Mouse (Mus musculus) T-helper 17 cell (primary cell): ENCODE measurements around the gene Grip1.

Experiments
- in situ Hi-C, 2 experiments: fragments of 300-600 bp; cut with MboI, MseI; formaldehyde crosslinking; loops; 1 replicate in 1 of 2; 2 replicates in 1 of 2; pipeline ENCODE4 v1.15.1; 2025; ENCODE audit warnings: high pct_unique_total_duplicates in 2 of 2

Gene Grip1

DNA sequence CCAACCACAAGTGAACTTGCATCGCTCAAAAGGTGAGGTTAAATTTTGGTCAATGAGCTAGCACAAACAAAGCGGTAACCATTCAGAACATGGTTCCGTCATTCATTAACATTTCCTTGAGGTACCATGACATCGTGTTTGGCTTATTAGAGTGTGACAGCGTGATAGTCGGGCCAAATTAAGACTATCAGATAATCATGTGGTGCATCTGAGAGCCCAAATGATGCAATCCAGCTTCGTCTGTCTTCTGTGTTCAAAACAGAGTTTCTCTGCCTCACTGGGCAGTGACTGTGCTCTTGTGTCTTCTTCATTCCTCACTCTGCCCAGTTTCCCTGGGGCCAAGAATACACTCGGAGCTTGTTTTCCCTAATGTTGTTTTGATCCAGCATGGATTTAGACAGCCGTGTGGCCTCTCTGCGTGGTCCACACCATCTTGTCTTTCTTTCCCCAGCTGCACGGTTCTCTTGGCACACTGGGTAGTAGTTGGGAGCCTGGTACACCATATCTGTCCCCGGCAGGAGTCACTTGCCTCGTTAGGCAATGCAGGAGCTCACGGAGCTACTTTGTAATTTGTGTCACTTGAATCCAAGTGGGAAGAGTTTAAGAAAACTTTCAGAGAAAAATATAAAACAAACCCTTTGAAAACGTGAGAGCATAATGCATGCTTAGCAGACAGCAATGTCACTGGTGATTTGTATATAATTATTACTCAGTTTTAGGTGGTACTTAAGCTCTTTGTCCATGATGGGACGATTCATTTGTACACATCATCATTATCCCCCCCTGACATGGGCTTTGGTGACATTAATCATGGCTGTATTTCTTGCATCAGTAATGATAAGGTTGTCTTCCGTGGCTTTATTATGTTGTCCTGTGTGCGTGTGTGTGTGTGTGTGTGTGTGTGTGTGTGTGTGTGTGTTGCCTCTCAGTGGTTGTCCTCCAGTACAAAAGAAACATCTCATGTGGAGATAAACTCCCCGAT is 281.7 kb downstream of the Grip1 start:
- in situ Hi-C loops: no loop called here

GRCm38 (mm10) chr10:119739466-119739865 is 285.8 kb downstream of the Grip1 start:
- in situ Hi-C loops: no loop called here

DNA sequence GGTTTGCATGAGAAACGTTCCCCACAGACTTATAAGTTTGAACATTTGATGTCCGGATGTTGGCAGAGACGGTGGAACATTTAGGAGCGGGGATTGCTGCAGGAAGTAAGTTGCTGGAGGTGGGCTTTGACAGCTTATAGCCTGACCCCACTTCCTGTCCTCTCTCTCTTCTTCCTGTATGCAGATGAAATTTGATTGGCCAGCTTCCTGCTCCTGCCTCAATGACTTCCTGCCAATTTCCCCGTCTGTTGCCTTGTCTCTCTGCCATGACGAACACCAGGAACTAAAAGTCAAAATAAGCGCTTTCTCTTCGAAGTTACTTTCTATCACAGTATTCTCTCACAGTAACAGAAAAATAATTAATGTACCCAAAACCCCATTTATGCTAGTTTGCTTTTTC is 289.1 kb downstream of the Grip1 start:
- in situ Hi-C loops: no loop called here

DNA sequence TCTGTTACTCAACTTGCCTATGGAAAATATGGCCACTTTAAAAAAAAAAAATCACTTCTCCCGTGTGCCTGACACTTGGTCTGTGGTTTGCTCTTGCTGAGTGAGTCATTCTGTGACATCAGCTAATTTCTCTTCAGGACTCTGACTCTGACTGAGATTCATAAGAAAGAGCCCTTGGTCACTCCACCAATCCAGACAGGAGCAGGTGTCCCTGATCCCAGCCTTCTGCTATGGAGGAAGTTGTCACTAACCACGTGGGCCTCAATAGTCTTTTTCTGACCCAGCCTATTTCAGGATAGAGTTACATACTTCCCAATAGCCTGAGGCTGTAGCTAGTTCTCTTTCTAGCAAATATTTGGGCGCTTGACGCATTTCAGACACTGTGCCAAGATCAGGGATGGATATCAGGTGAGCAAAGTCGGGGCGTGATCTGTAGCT is 298.8 kb downstream of the Grip1 start:
- in situ Hi-C loops: no loop called here

GRCm38 (mm10) chr10:119756271-119756670 is 302.6 kb downstream of the Grip1 start:
- in situ Hi-C loops: no loop called here

DNA sequence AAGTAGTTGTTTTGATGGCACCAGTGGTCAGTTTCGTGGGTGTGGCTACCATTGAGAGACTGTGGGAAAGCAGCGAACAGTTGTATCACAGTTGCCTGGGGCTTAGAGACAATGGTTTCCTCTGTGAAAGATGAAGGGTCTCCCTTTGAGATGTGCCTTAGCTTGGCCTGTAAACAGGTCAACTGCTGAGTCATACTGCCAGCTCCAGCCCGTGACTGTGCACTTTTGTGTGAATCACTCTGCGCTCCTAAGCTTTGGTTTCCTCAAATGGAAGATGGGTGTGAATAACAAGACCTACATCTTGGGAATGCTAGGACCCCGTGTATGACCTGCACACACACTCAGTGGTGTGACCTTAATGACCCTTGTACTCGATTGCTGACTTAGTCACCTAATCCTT is 303.6 kb downstream of the Grip1 start:
- in situ Hi-C loops: no loop called here

- in situ Hi-C loops: no loop called here
Measured at GRCm38 (mm10) chr10:119761451-119762367, 308.1 kb downstream of the Grip1 start.

DNA sequence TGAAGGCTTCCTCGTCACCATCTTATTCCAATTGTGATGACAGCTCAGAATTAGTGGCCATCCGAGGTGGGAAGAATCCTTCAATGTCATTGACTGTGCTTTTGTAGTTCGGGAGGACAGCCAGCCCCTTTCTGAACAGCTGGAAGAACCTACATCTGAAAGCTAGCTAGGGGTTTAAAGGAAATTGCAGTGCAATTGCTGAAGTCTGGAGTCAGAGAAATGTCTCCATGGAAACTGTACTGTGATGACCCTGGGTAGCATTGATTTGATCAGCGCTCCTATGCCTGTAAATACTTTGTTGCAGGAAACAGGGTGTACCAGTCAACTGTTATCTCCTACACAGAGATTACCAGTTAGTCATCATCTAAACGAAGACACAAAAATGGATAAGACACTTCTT is 325.2 kb downstream of the Grip1 start:
- in situ Hi-C loops: no loop called here

- in situ Hi-C loops: no loop called here
Measured at GRCm38 (mm10) chr10:119779657-119780056, 326.0 kb downstream of the Grip1 start.

GRCm38 (mm10) chr10:119790507-119790906 is 336.9 kb downstream of the Grip1 start:
- in situ Hi-C loops: loop anchor here in 1 of 2 experiments (10.0 kb wide), 2 partner anchors 386 to 474 kb away; no protein-coding TSS in a partner anchor

- in situ Hi-C loops: loop anchor here in 1 of 2 experiments (10.0 kb wide), 1 partner anchor 322 kb away; no protein-coding TSS in a partner anchor
Measured at GRCm38 (mm10) chr10:119802421-119802820, 348.8 kb downstream of the Grip1 start.

- in situ Hi-C loops: loop anchor here in 1 of 2 experiments (10.0 kb wide), 1 partner anchor 321 kb away; no protein-coding TSS in a partner anchor
Measured at GRCm38 (mm10) chr10:119803633-119804422, 350.2 kb downstream of the Grip1 start.

DNA sequence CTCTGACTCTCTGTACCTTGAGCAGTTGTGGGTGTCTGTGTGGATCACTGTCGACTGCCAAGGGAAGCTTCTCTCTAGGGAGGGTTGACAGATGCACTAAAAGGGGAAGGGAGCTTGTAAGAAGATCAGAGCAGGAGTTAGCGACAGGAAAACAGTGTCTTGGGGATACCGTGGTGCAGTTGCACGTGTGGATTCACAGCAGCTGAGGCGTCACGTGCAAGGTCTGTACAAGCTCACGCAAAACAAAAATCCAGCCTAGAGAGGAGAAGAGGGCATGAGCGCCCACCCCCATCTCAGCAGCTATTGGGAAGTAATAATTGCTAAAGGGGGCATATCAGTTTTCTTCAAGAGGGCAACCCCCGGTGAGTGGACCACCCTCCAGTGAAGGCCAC is 350.8 kb downstream of the Grip1 start:
- in situ Hi-C loops: loop anchor here in 1 of 2 experiments (10.0 kb wide), 1 partner anchor 320 kb away; no protein-coding TSS in a partner anchor

- in situ Hi-C loops: loop anchor here in 1 of 2 experiments (10.0 kb wide), 1 partner anchor 320 kb away; no protein-coding TSS in a partner anchor
Measured at GRCm38 (mm10) chr10:119805082-119805481, 351.5 kb downstream of the Grip1 start.

GRCm38 (mm10) chr10:119806151-119806550 is 352.5 kb downstream of the Grip1 start:
- in situ Hi-C loops: loop anchor here in 1 of 2 experiments (10.0 kb wide), 1 partner anchor 319 kb away; no protein-coding TSS in a partner anchor

DNA sequence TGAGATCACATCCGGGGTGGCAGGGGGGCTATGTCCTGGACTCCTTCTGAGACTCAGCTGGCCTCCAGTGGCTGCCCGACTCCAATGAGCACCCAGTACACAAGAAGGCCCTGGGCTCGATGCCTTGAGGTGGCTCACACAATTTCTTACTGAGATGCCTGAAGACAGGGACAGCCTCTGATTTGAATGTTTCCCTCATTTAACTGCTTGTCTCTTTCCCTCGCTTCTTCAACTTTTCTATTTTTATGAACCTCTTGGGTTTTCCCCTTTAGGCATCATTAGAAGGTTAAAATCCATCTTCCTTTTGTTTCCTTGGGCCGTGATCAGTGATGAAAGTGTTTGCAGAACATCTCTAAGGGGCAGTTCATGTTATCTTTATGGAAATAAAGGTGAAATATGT is 354.8 kb downstream of the Grip1 start:
- in situ Hi-C loops: loop anchor here in 1 of 2 experiments (10.0 kb wide), 1 partner anchor 316 kb away; no protein-coding TSS in a partner anchor

DNA sequence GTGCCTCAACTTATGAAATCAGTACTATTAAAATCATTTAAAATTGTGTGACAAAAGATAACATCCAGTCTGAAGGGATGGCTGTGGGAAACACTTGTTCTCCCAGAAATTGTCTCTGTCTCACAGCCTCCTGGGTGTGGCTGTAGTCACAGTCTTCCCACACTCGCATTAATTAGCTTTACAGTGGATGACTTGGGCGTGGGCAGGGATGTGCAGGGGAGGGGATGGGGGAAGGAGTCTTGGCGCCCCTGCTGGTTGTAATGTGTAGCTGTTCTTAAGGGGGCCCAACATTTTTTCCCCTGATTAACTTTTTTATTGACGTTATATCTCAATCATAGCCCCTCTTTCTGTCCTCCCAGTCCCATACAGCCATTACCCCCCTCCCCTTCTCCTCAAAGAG is 360.5 kb downstream of the Grip1 start:
- in situ Hi-C loops: loop anchor here in 1 of 2 experiments (10.0 kb wide), 1 partner anchor 311 kb away; no protein-coding TSS in a partner anchor

DNA sequence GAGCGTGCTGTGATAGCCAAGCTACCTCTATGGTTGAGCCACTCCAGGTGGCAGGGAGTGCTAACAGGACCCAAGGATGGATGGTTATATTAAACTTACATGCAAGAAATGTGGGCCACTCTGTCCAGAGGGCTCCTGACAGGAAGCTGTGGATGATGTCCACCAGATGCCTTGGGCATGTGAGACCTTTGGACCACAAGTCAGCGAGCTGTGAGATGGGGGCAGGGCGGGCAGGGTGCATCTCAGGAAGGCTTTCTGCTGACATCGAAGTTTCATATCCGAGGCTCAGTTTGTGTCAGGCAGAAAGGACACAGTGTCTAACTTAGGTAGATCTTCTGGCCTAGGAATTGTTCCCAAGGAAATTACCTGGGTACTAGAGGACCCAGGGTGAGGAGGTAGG is 362.4 kb downstream of the Grip1 start:
- in situ Hi-C loops: loop anchor here in 1 of 2 experiments (10.0 kb wide), 1 partner anchor 309 kb away; no protein-coding TSS in a partner anchor

- in situ Hi-C loops: loop anchor here in 1 of 2 experiments (10.0 kb wide), 1 partner anchor 306 kb away; no protein-coding TSS in a partner anchor
Measured at GRCm38 (mm10) chr10:119818381-119818780, 364.8 kb downstream of the Grip1 start.

GRCm38 (mm10) chr10:119819102-119819681 is 365.6 kb downstream of the Grip1 start:
- in situ Hi-C loops: loop anchor here in 1 of 2 experiments (10.0 kb wide), 1 partner anchor 306 kb away; no protein-coding TSS in a partner anchor
